Mouse (Mus musculus): ENCODE data around the gene Mfn1. TPM values are rescaled to one million over a fixed set of nuclear protein-coding genes. Genes with fewer than 3 reads are reported as not detected.

Mfn1 gene
- polyA plus RNA-seq, 1 experiment from 2014 or later = 25.1 TPM

DNA sequence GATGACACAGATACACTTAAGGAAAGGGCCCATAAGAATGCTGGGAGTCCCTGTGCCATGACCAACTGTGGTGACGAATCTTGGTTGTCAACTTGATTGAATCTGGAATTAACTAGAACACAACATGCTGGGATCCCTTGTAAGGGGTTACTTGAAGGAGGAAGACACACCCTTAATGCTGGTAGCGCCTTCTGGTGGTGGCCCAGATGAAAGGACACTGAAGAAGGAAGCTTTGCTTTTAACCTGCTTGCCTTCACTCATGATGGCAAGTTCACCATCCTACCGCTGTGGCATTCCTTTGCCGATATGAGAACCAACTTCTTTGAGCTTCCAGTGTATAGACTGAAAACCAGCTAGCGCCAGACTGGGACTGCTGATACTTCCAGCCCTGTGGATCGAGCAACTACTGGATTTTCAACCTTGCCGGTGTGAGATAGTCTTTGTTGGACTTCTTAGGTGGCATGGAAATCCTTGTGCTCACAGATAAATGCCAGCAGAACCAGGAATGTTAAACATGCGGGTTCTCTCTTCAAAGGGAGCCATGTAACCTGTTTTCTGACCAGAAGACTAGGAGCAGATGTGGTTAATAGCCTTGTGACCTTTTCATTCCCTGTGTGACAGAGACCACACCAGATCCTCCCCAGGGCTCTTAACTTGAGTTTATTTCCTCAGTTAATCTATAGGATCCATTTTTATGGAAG is 34.7 kb upstream of the Mfn1 start:
- H3K27me3 ChIP-seq (replicated peaks; ENCODE audit: control insufficient read depth, insufficient read depth, low read length) = no peaks in the 10 kb centered on the region
- DNase-seq (ENCODE audit: low spot score) (no peak), ATAC-seq (ENCODE audit: low read depth) (no peak)
- H3K36me3 ChIP-seq (ENCODE audit: control insufficient read depth, insufficient read depth, low read length) = no peaks in the 10 kb centered on the region
- WGBS = 73% methylated on average over 8 of the region's 8 CpGs
- H3K27ac ChIP-seq (replicated peaks; ENCODE audit: low read depth, low read length) = no peak overlapping the region
- H3K4me3 ChIP-seq (ENCODE audit: low read depth, low read length) = no peak overlapping the region
- no peak overlapping the region for H3K4me2 ChIP-seq (ENCODE audit: low read depth, low read length)
- H3K9ac ChIP-seq (ENCODE audit: low read depth, low read length) = no peak overlapping the region
- no peaks in the 10 kb centered on the region for H3K9me3 ChIP-seq (ENCODE audit: control insufficient read depth, low read length)
- H3K4me1 ChIP-seq (ENCODE audit: control insufficient read depth, insufficient read depth, low read length) = no peaks in the 10 kb centered on the region

DNA sequence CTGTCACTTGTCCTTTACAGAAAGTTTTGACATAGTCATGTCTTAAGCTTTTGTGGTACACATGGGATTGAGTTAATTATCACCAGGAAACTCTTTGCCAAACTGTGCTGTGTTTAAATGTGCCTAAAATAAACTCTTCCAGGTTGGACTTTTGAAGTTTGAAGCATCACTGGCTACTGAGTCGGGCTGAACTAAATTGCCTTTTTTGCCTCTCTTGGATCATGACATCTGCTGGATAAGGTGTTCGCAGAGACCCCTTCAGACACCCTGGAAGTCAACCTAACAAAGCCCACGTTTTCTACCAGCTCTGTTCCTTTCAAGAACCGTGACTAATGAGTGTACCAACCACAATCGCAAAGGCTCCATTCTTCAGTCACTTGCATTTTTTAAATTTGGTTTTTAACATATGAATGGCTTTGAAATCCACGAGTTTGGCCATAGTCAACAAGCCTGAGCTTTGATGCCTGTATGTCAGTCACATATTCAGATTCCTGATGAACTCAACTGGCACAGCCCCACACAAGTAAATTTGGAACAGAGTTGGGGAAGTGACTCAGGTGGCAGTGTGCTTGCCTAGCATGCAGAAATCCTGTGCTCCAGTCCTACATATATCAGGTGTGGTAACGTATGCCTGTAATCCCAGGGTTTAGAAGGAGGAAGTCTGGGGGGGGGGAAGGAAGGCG is 34.0 kb upstream of the Mfn1 start:
- Histone ChIP-seq H3K27me3 (replicated peaks; ENCODE audit: control insufficient read depth, insufficient read depth, low read length) (no peaks in the 10 kb centered on the region), H3K4me1 (ENCODE audit: control insufficient read depth, insufficient read depth, low read length) (no peaks in the 10 kb centered on the region), H3K36me3 (ENCODE audit: control insufficient read depth, insufficient read depth, low read length) (no peaks in the 10 kb centered on the region), H3K4me3 (ENCODE audit: low read depth, low read length) (no peak overlapping the region), H3K9me3 (ENCODE audit: control insufficient read depth, low read length) (no peaks in the 10 kb centered on the region), H3K9ac (ENCODE audit: low read depth, low read length) (no peak overlapping the region), H3K4me2 (ENCODE audit: low read depth, low read length) (no peak overlapping the region), H3K27ac (replicated peaks; ENCODE audit: low read depth, low read length) (no peak overlapping the region)
- DNase-seq (ENCODE audit: low spot score) (no peak), ATAC-seq (ENCODE audit: low read depth) (no peak)
- 45% methylated on average over 8 of the region's 8 CpGs for WGBS

DNA sequence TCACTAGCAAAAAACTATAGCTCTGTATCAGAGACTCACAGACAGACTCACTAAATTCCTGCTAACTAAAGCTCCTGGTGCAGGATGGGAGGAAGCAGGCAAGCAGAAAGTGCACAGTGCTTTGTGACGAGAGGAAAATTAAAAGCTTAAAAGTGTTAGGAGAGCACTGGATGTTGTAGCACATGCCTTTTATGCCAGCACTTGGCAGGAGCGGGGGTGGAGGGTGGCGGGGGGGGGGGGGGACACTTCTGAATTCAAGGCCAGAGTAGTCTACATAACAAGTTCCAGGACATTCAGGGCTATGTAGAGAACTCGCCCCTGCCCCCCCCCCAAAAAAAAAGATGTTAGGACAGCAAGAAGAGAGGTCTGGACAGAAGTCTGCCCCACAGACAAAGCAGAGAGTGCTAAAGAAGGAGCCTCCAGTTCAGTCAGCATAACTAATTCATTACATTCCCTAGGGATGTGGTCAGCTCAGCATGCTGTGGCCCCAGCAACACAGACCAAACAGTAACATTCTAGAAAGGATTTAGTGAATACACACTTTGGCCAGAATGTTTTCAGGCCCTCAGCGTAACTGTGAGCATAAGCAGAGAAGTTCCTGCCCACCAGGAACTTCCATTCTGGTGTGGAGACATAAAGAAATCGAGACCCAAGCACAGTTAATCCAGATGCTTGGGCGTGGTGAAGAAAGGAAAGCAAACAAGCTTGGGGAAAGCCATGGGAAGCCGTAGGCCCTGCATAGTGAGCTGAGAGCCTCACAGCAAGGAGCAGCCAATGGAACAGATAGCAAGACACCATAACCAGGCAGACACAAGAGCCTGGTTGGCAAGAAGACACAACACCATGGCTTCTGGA is 33.2 kb upstream of the Mfn1 start:
- H3K9ac ChIP-seq (ENCODE audit: low read depth, low read length) = no peak overlapping the region

DNA sequence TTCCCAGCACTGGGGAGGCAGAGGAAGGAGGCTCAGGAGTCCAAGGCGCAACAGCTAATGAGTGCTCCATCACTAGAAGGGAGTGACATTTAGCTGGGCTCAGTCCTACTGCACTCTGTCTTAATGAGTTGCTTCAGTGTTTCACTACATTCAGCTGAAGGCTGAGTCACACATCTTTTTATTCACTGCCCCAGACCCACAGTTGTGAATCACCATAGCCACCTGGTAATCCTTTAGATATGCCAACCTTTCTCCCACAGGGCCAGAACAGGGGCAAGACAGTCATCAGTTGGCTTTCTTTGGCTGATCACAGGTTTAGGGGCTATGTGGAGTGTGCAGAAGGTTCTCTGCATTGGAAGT is 32.6 kb upstream of the Mfn1 start:
- DNase-seq (ENCODE audit: low spot score) = no peak
- H3K4me2 ChIP-seq (ENCODE audit: low read depth, low read length) = no peak overlapping the region
- no peak overlapping the region for H3K4me3 ChIP-seq (ENCODE audit: low read depth, low read length)
- no peaks in the 10 kb centered on the region for H3K4me1 ChIP-seq (ENCODE audit: control insufficient read depth, insufficient read depth, low read length)
- H3K36me3 ChIP-seq (ENCODE audit: control insufficient read depth, insufficient read depth, low read length) = no peaks in the 10 kb centered on the region
- H3K27ac ChIP-seq (replicated peaks; ENCODE audit: low read depth, low read length) = no peak overlapping the region
- ATAC-seq (ENCODE audit: low read depth) = no peak
- no peaks in the 10 kb centered on the region for H3K9me3 ChIP-seq (ENCODE audit: control insufficient read depth, low read length)
- H3K27me3 ChIP-seq (replicated peaks; ENCODE audit: control insufficient read depth, insufficient read depth, low read length) = no peaks in the 10 kb centered on the region
- 88% methylated on average over 1 of the region's 1 CpGs for WGBS
- H3K9ac ChIP-seq (ENCODE audit: low read depth, low read length) = no peak overlapping the region

More for the DNA sequence above, 33.2 kb upstream of the Mfn1 start:
- H3K36me3 ChIP-seq (ENCODE audit: control insufficient read depth, insufficient read depth, low read length) = no peaks in the 10 kb centered on the region
- H3K4me2 ChIP-seq (ENCODE audit: low read depth, low read length) = no peak overlapping the region
- peak; percentile 20 for DNase-seq (ENCODE audit: low spot score)
- no peaks in the 10 kb centered on the region for H3K27me3 ChIP-seq (replicated peaks; ENCODE audit: control insufficient read depth, insufficient read depth, low read length)
- ATAC-seq (ENCODE audit: low read depth) = no peak
- H3K4me3 ChIP-seq (ENCODE audit: low read depth, low read length) = no peak overlapping the region
- H3K27ac ChIP-seq (replicated peaks; ENCODE audit: low read depth, low read length) = no peak overlapping the region
- WGBS = 37% methylated on average over 8 of the region's 8 CpGs
- no peaks in the 10 kb centered on the region for H3K4me1 ChIP-seq (ENCODE audit: control insufficient read depth, insufficient read depth, low read length)
- no peaks in the 10 kb centered on the region for H3K9me3 ChIP-seq (ENCODE audit: control insufficient read depth, low read length)

DNA sequence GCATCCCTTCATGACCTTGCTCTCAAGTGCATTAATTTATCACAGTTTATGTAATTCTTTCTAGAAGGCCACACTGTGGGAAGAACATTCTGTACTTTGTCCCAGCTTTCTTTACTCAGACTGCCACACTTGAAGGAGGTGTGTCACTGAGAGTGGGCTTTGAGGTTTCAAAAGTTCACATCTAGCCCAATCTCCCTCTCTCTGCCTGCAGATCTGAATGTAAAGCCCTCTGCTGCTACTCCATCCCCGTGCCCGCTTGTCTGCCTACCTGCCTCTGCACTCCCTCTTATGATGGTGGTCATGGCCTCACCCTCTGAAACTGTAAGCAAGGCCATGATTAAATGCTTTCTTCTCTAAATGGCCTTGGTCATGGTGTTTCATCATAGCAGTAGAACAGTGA is 28.9 kb upstream of the Mfn1 start:
- DNase-seq (ENCODE audit: low spot score) = no peak
- ATAC-seq (ENCODE audit: low read depth) = no peak
- no peak overlapping the region for H3K9ac ChIP-seq (ENCODE audit: low read depth, low read length)
- no peaks in the 10 kb centered on the region for H3K27me3 ChIP-seq (replicated peaks; ENCODE audit: control insufficient read depth, insufficient read depth, low read length)
- no peaks in the 10 kb centered on the region for H3K36me3 ChIP-seq (ENCODE audit: control insufficient read depth, insufficient read depth, low read length)
- H3K4me1 ChIP-seq (ENCODE audit: control insufficient read depth, insufficient read depth, low read length) = no peaks in the 10 kb centered on the region
- H3K27ac ChIP-seq (replicated peaks; ENCODE audit: low read depth, low read length) = no peak overlapping the region
- no peak overlapping the region for H3K4me3 ChIP-seq (ENCODE audit: low read depth, low read length)
- 96% methylated on average over 2 of the region's 2 CpGs for WGBS
- H3K9me3 ChIP-seq (ENCODE audit: control insufficient read depth, low read length) = no peaks in the 10 kb centered on the region
- no peak overlapping the region for H3K4me2 ChIP-seq (ENCODE audit: low read depth, low read length)

DNA sequence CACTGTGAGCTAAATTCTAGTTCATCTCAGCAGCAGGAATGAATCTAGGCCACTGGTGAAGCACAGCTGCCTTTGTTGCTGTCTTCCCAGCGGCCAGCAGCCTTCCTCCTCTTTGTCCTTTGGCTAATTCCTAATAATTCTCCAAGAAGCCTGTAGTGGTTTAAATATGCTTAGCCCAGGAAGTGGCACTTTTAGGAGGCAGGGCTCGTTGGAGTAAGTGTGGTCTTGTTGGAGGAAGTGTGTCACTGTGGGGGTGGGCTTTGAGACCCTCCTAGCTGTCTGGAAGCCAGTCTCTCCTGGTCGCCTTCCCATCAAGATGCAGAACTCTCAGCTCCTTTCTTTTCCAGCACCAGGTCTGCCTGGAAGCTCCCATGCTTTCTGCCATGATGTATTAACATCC is 23.4 kb upstream of the Mfn1 start:
- Histone ChIP-seq H3K9ac (ENCODE audit: low read depth, low read length) (no peak overlapping the region), H3K4me2 (ENCODE audit: low read depth, low read length) (no peak overlapping the region), H3K27me3 (replicated peaks; ENCODE audit: control insufficient read depth, insufficient read depth, low read length) (no peaks in the 10 kb centered on the region), H3K27ac (replicated peaks; ENCODE audit: low read depth, low read length) (no peak overlapping the region), H3K4me3 (ENCODE audit: low read depth, low read length) (no peak overlapping the region), H3K9me3 (ENCODE audit: control insufficient read depth, low read length) (no peaks in the 10 kb centered on the region), H3K4me1 (ENCODE audit: control insufficient read depth, insufficient read depth, low read length) (no peaks in the 10 kb centered on the region), H3K36me3 (ENCODE audit: control insufficient read depth, insufficient read depth, low read length) (no peaks in the 10 kb centered on the region)
- DNase-seq (ENCODE audit: low spot score) (no peak), ATAC-seq (ENCODE audit: low read depth) (no peak)
- WGBS = 72% methylated on average over 3 of the region's 3 CpGs

DNA sequence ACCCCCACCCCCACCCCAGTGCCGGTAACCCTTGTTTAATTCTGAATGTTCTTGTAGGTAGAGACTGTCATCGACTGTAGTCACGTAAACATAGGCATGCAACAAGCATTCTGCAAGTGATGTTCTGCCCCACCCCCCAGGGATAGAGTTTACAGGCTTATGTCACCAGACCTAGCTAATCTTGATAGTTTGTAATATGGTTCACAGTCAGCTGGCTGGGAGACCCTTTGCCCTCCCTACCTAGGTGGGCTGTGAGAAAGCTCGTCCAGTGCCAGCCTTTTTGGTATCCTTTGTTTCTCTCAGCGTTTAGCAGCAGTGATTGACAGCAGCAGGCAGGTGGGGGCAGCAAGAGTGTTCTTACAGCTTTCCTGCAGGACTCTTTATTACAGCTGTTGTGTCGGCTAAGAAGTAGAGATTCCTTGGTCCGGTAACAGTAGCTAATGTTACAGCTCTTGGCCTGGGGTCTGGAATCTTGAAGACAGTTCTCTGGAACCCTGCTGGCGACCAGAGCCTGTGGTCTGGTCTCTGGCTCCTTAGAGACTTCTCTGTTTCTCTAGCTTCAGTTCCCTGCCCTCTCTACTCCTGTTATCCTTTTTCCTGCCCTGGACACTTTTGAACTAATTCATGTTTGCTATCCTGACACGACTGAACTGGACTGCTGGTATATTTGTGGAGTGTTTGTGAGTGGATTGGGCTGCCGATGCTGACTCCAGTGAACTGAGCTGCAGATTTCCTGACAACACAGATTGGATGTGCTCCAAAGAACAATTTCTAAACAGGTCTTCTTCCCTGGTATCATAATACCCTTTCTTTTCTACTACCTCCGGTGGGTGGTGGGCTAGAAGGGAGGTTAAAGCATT is 22.7 kb upstream of the Mfn1 start:
- Histone ChIP-seq H3K36me3 (ENCODE audit: control insufficient read depth, insufficient read depth, low read length) (no peaks in the 10 kb centered on the region), H3K4me1 (ENCODE audit: control insufficient read depth, insufficient read depth, low read length) (peaks cover 2% of the 10 kb centered on the region; the same call in 1 of the 2 replicates), H3K4me2 (ENCODE audit: low read depth, low read length) (no peak overlapping the region), H3K4me3 (ENCODE audit: low read depth, low read length) (no peak overlapping the region), H3K27me3 (replicated peaks; ENCODE audit: control insufficient read depth, insufficient read depth, low read length) (no peaks in the 10 kb centered on the region), H3K27ac (replicated peaks; ENCODE audit: low read depth, low read length) (no peak overlapping the region), H3K9ac (ENCODE audit: low read depth, low read length) (no peak overlapping the region), H3K9me3 (ENCODE audit: control insufficient read depth, low read length) (no peaks in the 10 kb centered on the region)
- ATAC-seq (ENCODE audit: low read depth) (no peak), DNase-seq (ENCODE audit: low spot score) (peak; percentile 64)
- WGBS = 53% methylated on average over 11 of the region's 11 CpGs
